Mouse (Mus musculus) heart, postnatal 0 days (tissue): ENCODE measurements at regions not wholly inside any gene's neighbourhood (a gene's known extent, or its start where the extent isn't known, plus 50 kb on each side); places are given as distances from the start of the nearest gene placed in this dataset.

Experiments used
- ATAC-seq: fragments of 200-750 bp; cut with Nextera tagmentation; 2 replicates; pipeline ENCODE4 v1.8.0; 2017; ENCODE audit warnings: low read depth, moderate number of reproducible peaks, moderate library complexity; ENCODE audit not compliant: insufficient read depth
- DNase-seq: peaks from one replicate; pipeline ENCODE4 v3.0.0-alpha.2; 2016; ENCODE audit warnings: low spot score
- H3K27ac ChIP-seq: fragments of 300-500 bp; sonication (generic); 2 replicates; pipeline ENCODE4 v1.5.1; 2014; ENCODE audit warnings: low read depth, mild to moderate bottlenecking
- H3K27me3 ChIP-seq: fragments of 300-500 bp; sonication (generic); 2 replicates; pipeline ENCODE4 v1.6.1; 2014; ENCODE audit warnings: low read length, mixed read lengths; ENCODE audit not compliant: control insufficient read depth, insufficient read depth
- H3K36me3 ChIP-seq: fragments of 300-500 bp; sonication (generic); replicated peaks from 2 replicates; pipeline ENCODE4 v1.6.1; 2014; ENCODE audit warnings: low read length, mixed read lengths; ENCODE audit not compliant: control insufficient read depth, insufficient read depth
- H3K4me1 ChIP-seq: fragments of 300-500 bp; sonication (generic); 2 replicates; pipeline ENCODE4 v1.6.1; 2014; ENCODE audit warnings: antibody characterized with exemption; ENCODE audit not compliant: control insufficient read depth, insufficient read depth
- H3K4me2 ChIP-seq: fragments of 300-500 bp; sonication (generic); 2 replicates; pipeline ENCODE4 v1.6.1; 2014; ENCODE audit warnings: low read depth, mild to moderate bottlenecking, low read length, moderate library complexity
- H3K4me3 ChIP-seq: fragments of 300-500 bp; sonication (generic); 2 replicates; pipeline ENCODE4 v1.5.1; 2014; ENCODE audit warnings: low read depth, low read length
- H3K9ac ChIP-seq: fragments of 300-500 bp; sonication (generic); replicated peaks from 2 replicates; pipeline ENCODE4 v1.6.1; 2014; ENCODE audit warnings: low read depth, low read length, mixed read lengths
- H3K9me3 ChIP-seq: fragments of 300-500 bp; sonication (generic); replicated peaks from 2 replicates; pipeline ENCODE4 v1.6.1; 2016; ENCODE audit warnings: low read length; ENCODE audit not compliant: control insufficient read depth
- CTCF ChIP-seq: IDR thresholded peaks from 2 replicates; pipeline ENCODE4 v1.5.1; 2016; ENCODE audit warnings: antibody characterized with exemption, control low read depth, low read depth
- EP300 ChIP-seq: IDR thresholded peaks from 2 replicates; pipeline ENCODE4 v1.6.1; 2016; ENCODE audit warnings: antibody characterized with exemption, low read depth
- WGBS: fragments of 180-500 bp; shearing (Covaris S2); extraction: QIAGEN DNeasy Blood & Tissue Kit; methylation state at CpG from one replicate; pipeline ENCODE4 v1.1.7; 2014; 5-methylcytosine and 5-hydroxymethylcytosine counted together

DNA sequence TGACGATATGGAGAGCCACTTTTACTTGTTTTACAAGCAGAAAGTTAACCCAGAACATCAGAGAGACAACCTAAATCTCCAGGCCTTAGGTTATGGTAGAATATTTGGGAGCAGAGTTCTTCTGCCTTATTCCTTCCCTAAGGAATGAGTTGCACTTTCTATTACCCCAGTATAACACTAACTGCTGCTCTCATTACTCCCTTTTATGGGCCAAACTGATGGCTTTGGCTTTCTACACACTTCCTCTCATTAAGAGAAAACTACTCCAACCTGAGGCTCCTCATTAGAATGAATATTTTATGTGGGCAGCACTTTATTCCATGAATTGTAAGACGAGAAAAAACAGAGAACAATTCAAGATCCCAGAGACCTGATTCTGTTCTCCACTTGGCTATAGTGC, 289.0 kb upstream of the Tnc start:
- DNase-seq = no peak
- Histone ChIP-seq H3K4me1 (no peaks in the 10 kb centered on the region), H3K9ac (no peak overlapping the region), H3K27ac (no peak overlapping the region), H3K4me3 (no peak overlapping the region), H3K9me3 (no peaks in the 10 kb centered on the region), H3K27me3 (no peaks in the 10 kb centered on the region), H3K36me3 (no peaks in the 10 kb centered on the region), H3K4me2 (no peak overlapping the region)
- no peak for TF ChIP-seq EP300
- no peak for TF ChIP-seq CTCF
- WGBS = 57% methylated on average over 2 of the region's 2 CpGs
- ATAC-seq = no peak

GRCm38 (mm10) chr4:64330213-64330612, 283.4 kb upstream of the Tnc start:
- Histone ChIP-seq H3K4me2 (no peak overlapping the region), H3K27me3 (no peaks in the 10 kb centered on the region), H3K4me1 (no peaks in the 10 kb centered on the region), H3K27ac (no peak overlapping the region), H3K9ac (no peak overlapping the region), H3K4me3 (no peak overlapping the region), H3K36me3 (no peaks in the 10 kb centered on the region), H3K9me3 (no peaks in the 10 kb centered on the region)
- TF ChIP-seq EP300 = no peak
- no peak for TF ChIP-seq CTCF
- DNase-seq = no peak
- no peak for ATAC-seq
- 50% methylated on average over 3 of the region's 3 CpGs for WGBS

DNA sequence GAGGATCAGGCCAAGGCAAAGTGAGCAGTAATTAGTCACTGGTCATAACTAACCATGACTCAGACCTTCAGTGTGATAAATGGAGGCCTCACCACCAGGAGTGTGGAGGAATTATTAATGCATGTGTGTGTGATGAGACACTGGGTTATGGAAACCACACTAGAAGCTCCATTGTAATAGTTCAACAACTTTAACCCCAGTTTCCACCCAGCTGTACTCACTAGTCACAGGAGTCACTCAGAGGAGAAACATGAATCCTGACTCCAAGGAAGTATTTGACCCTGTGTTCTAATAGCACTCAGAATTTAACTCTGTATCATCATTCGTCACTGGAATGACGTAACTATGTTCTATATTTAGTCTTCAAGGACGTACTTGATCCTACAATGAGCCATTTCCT, 277.6 kb upstream of the Tnc start:
- no peaks in the 10 kb centered on the region for H3K9me3 ChIP-seq
- ATAC-seq (no peak), DNase-seq (no peak)
- no peaks in the 10 kb centered on the region for H3K4me1 ChIP-seq
- TF ChIP-seq CTCF = no peak
- TF ChIP-seq EP300 = no peak
- 13% methylated on average over 3 of the region's 3 CpGs for WGBS
- H3K27ac ChIP-seq = no peak overlapping the region
- no peak overlapping the region for H3K4me2 ChIP-seq
- H3K9ac ChIP-seq = no peak overlapping the region
- H3K4me3 ChIP-seq = no peak overlapping the region
- no peaks in the 10 kb centered on the region for H3K27me3 ChIP-seq
- H3K36me3 ChIP-seq = no peaks in the 10 kb centered on the region

DNA sequence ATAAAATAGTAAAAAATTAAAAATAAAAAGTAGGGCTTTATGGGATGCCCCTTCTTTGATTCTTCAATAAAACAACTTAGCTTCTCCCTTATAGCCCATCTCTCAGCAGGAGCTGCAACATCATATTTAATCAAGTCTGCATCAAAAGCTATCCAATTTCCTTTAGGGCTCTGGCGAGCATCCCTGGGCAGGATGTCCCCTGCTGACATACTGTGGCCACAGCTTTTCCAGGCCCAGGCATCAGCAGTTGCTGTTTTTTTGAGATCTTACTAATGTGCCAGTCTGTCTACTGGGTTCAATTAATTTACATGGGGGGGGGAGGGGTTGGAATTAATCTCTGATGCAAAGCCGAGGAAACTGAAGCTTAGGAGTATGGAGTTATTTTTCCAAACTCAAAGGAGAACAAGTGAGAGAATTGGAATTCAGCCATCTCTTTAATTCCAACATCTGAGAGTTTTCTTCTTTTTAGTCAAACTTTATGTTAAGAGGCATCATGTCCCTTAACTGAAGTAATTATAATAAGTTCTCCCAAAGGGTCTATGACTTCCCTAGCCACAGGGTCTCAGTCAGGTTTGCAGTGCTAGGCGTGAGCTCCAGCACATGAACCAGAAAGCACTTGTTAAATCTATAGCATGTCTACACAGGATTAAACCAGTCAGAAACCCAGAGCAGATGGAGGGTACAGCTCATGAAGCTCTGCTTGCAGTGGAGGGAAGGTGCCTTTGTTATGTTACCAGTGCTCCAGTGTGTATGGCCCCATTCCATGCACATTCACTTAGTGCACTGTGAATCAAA, 269.9 kb upstream of the Tnc start:
- TF ChIP-seq EP300 (no peak), CTCF (no peak)
- Histone ChIP-seq H3K9ac (no peak overlapping the region), H3K4me2 (no peak overlapping the region), H3K4me3 (no peak overlapping the region), H3K9me3 (no peaks in the 10 kb centered on the region), H3K4me1 (no peaks in the 10 kb centered on the region), H3K27me3 (no peaks in the 10 kb centered on the region), H3K27ac (no peak overlapping the region), H3K36me3 (no peaks in the 10 kb centered on the region)
- DNase-seq = no peak
- ATAC-seq = no peak
- 61% methylated on average over 3 of the region's 3 CpGs for WGBS

DNA sequence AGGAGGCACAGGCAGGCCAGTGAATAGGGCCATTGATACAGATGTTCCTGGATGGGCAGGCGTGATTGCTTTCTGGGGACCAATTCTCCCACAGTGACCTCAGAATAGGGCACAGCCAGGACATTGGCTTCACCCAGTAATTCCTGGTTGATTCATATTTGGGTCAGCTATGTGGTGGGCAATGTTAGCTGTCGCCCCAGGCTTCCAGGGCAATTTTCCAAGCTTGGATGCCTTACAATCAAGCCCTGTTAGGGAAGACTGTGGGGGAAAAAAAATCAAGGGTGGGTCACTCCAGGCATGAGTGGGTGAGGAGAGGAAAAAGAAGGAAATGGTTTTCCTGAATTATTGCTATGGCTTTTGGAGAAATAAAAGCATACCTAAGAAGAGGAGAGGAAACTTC, 250.1 kb upstream of the Tnc start:
- no peak overlapping the region for H3K4me3 ChIP-seq
- no peaks in the 10 kb centered on the region for H3K4me1 ChIP-seq
- no peaks in the 10 kb centered on the region; the same call in 1 of the 2 replicates for H3K9me3 ChIP-seq
- no peak for DNase-seq
- no peak for ATAC-seq
- H3K4me2 ChIP-seq = no peak overlapping the region
- H3K27ac ChIP-seq = no peak overlapping the region
- no peaks in the 10 kb centered on the region for H3K36me3 ChIP-seq
- TF ChIP-seq EP300 (no peak), CTCF (no peak)
- WGBS = 61% methylated on average over 2 of the region's 2 CpGs
- no peak overlapping the region for H3K9ac ChIP-seq
- H3K27me3 ChIP-seq = no peaks in the 10 kb centered on the region

DNA sequence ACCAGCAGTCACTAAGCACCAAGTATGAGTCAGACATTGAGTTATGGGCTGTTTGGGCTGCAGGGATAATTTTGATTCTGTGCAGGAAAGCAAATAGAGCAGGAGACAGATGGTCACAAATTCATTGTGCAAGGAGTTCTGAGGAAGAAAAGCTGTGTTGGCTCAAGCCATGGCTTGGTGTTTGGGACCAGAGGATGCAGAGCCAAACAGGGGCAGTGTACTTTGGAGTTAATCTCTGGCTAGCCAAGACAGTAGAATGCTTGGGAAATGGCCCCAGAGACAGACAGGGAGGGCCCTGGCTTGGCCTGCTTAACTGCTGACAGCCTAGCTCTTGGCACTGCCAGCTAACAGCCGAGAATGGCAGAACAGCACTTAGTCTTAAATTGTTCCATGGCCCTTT, 235.7 kb upstream of the Tnc start:
- Histone ChIP-seq H3K4me1 (no peaks in the 10 kb centered on the region), H3K4me3 (no peak overlapping the region), H3K9ac (no peak overlapping the region), H3K4me2 (no peak overlapping the region), H3K9me3 (no peaks in the 10 kb centered on the region), H3K27me3 (no peaks in the 10 kb centered on the region), H3K36me3 (no peaks in the 10 kb centered on the region), H3K27ac (no peak overlapping the region)
- TF ChIP-seq CTCF = no peak
- TF ChIP-seq EP300 = no peak
- WGBS = 44% methylated on average over 1 of the region's 1 CpGs
- no peak for ATAC-seq
- no peak for DNase-seq
